Mouse (Mus musculus): ENCODE results near the gene Wfdc16.
"Not testable (repeated sequence)": the region's sequence is repeated elsewhere in the genome, so short reads cannot be mapped to it uniquely, and the experiment has no call there.

Wfdc16 gene

GRCm38 (mm10) chr2:164593494-164593893, 45.1 kb downstream of the Wfdc16 start, which contains the start of gene Eppin:
Gene Eppin, minus strand, starts transcription at chr2:164593594.
- no peak for DNase-seq

- peak; percentile 24 for DNase-seq
Observed at GRCm38 (mm10) chr2:164592014-164592413, 46.6 kb downstream of the Wfdc16 start.

GRCm38 (mm10) chr2:164585025-164585725, 53.4 kb downstream of the Wfdc16 start, which contains the start of gene Wfdc6a:
Gene Wfdc6a, minus strand, starts transcription at chr2:164585447.
- not testable (repeated sequence) for DNase-seq

Measured in right cerebral cortex, postnatal 14 days (tissue).